Mouse (Mus musculus) stomach, embryonic 16.5 days (tissue): Measurements from ENCODE around the gene Mapkbp1. TPM values are rescaled to one million over a fixed set of nuclear protein-coding genes. Genes with fewer than 3 reads are reported as not detected.

ENCODE experiments used
- ATAC-seq: fragments of 200-750 bp; cut with Nextera tagmentation; 2 replicates; pipeline ENCODE4 v1.8.0; 2017; ENCODE audit warnings: moderate number of reproducible peaks, moderate TSS enrichment; ENCODE audit not compliant: insufficient read depth, low FRiP score
- H3K27ac ChIP-seq: fragments of 300-500 bp; sonication (generic); 2 replicates; pipeline ENCODE4 v1.5.1; 2014; ENCODE audit warnings: low read length
- H3K27me3 ChIP-seq: fragments of 300-500 bp; sonication (generic); 2 replicates; pipeline ENCODE4 v1.6.1; 2014; ENCODE audit warnings: low read length, control low read depth, mixed read lengths; ENCODE audit not compliant: control insufficient read depth, insufficient read depth
- H3K36me3 ChIP-seq: fragments of 300-500 bp; sonication (generic); 2 replicates; pipeline ENCODE4 v1.6.1; 2014; ENCODE audit warnings: low read length; ENCODE audit not compliant: control insufficient read depth, insufficient read depth
- H3K4me1 ChIP-seq: fragments of 300-500 bp; sonication (generic); 2 replicates; pipeline ENCODE4 v1.6.1; 2014; ENCODE audit warnings: low read length, control low read depth, mixed read lengths; ENCODE audit not compliant: control insufficient read depth, insufficient read depth
- H3K4me2 ChIP-seq: fragments of 300-500 bp; sonication (generic); 2 replicates; pipeline ENCODE4 v1.6.1; 2014; ENCODE audit warnings: low read depth, low read length, mixed read lengths
- H3K4me3 ChIP-seq: fragments of 300-500 bp; sonication (generic); replicated peaks from 2 replicates; pipeline ENCODE4 v1.5.1; 2014; ENCODE audit warnings: mild to moderate bottlenecking, low read length
- H3K9ac ChIP-seq: fragments of 300-500 bp; sonication (generic); 2 replicates; pipeline ENCODE4 v1.6.1; 2014; ENCODE audit warnings: low read length
- H3K9me3 ChIP-seq: fragments of 300-500 bp; sonication (generic); replicated peaks from 2 replicates; pipeline ENCODE4 v1.6.1; 2016; ENCODE audit warnings: low read length, control low read depth; ENCODE audit not compliant: control insufficient read depth
- WGBS: fragments of 180-500 bp; shearing (Covaris S2); extraction: QIAGEN DNeasy Blood & Tissue Kit; methylation state at CpG from one replicate; pipeline ENCODE4 v1.1.7; 2014; 5-methylcytosine and 5-hydroxymethylcytosine counted together
- polyA plus RNA-seq: library from polyadenylated mRNA; unstranded; fragments of >200 nt; fragmentation: Nextera tagmentation; extraction: Ambion mirVana; gene quantifications from 2 replicates; pipeline ENCODE4 v1.2.1, GENCODE M21; 2015

Mapkbp1 gene
- polyA plus RNA-seq, 1 experiment from 2014 or later, result 2.6 TPM

DNA sequence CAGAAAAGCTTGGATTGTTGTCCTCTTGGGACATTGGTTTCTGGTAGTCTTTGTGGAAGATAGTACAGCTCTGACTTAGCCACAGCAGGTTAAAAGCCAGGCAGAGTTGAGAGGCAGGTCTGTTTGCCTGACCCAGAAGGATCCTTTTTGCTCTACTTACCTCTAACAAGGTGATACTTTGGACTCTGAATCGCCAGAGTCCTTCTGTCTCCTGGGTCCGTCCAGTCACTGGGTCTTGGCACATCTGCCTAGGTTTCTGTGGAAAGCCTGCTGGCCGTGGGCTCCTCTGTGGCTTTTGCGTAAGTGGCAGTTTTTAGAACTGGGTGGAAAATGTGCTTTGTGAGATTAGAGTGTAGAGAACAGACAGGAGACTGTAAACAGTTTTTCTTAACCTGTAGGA, 16.5 kb downstream of the Mapkbp1 start:
- H3K9ac ChIP-seq, result no peak overlapping the region
- no peaks in the 10 kb centered on the region for H3K36me3 ChIP-seq
- 82% methylated on average over 4 of the region's 4 CpGs for WGBS
- H3K9me3 ChIP-seq, result no peaks in the 10 kb centered on the region
- H3K27ac ChIP-seq, result no peak overlapping the region
- no peaks in the 10 kb centered on the region for H3K27me3 ChIP-seq
- no peak overlapping the region for H3K4me2 ChIP-seq
- no peaks in the 10 kb centered on the region for H3K4me1 ChIP-seq
- ATAC-seq, result no peak
- H3K4me3 ChIP-seq, result no peak overlapping the region

DNA sequence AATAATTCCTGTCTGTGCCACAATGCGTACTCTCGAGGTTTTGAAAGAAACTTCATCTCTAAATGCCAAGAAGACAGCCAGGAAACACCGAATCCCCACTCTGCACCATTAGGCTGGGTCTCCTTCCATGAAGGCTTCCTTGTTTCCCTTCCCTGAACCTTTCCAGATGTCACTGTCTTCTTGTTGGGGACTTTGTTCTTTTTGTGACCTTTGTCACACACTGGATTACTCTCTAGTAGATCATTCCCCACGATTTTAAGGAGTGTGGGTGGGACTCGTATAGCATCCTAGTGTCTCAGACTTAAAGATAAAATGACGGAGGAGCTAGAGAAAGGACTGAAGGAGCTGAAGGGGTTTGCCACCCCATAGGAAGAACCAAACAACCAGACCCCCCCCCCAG, 18.4 kb downstream of the Mapkbp1 start:
- H3K27ac ChIP-seq, result no peak overlapping the region
- no peak overlapping the region for H3K9ac ChIP-seq

DNA sequence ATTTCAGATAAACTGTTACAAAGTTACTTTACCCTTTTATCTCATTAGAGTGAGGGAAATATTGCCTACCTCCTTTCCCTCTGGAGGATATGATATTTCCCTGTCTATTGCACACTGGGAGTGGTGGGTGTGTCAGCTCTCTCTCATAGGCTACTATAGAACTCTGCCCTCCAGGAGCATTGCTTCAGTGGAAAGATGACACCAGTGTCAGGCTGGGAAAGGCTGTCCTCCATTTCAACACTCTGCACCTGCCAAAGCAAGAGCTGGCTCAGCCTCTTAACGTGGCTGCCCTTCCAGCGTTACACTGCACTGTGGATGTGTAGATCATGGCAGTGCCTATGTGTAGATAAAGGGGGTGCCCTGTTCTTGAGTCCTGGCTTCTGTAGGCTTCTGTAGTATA, 19.9 kb downstream of the Mapkbp1 start:
- 76% methylated on average over 2 of the region's 2 CpGs for WGBS
- Histone ChIP-seq H3K4me2 (no peak overlapping the region), H3K9ac (no peak overlapping the region), H3K27ac (no peak overlapping the region), H3K36me3 (no peaks in the 10 kb centered on the region), H3K4me3 (no peak overlapping the region), H3K4me1 (peaks cover 16% of the 10 kb centered on the region), H3K27me3 (no peaks in the 10 kb centered on the region), H3K9me3 (no peaks in the 10 kb centered on the region)
- ATAC-seq, result no peak

More for the DNA sequence above, 18.4 kb downstream of the Mapkbp1 start:
- Histone ChIP-seq H3K4me1 (peaks cover 11% of the 10 kb centered on the region), H3K4me3 (no peak overlapping the region), H3K4me2 (no peak overlapping the region), H3K27me3 (no peaks in the 10 kb centered on the region), H3K36me3 (no peaks in the 10 kb centered on the region), H3K9me3 (no peaks in the 10 kb centered on the region)
- ATAC-seq, result no peak
- WGBS, result 80% methylated on average over 6 of the region's 6 CpGs

DNA sequence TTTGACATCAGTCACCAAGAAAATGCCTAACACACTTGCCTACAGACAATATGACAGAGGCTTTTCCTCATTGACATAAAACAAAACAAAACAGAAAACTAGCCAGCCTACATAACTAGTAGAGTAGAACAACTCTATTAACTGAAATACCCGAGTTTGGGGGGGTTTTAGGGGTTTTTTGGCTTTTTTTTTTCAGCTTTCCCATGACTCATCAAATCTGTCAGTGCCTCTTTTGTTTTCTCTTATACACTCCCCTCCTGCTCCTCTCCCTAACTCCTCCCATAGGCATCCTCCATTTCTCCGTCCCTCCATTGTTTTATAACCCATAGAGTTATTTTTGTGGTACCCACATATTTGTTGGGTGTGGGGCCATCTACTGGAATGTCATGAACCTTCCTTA, 21.0 kb downstream of the Mapkbp1 start:
- H3K4me2 ChIP-seq, result no peak overlapping the region
- no peak overlapping the region for H3K27ac ChIP-seq
- H3K4me3 ChIP-seq, result no peak overlapping the region
- H3K27me3 ChIP-seq, result no peaks in the 10 kb centered on the region
- H3K9me3 ChIP-seq, result no peaks in the 10 kb centered on the region
- H3K36me3 ChIP-seq, result no peaks in the 10 kb centered on the region
- ATAC-seq, result no peak
- H3K9ac ChIP-seq, result no peak overlapping the region
- WGBS, result 64% methylated on average over 2 of the region's 2 CpGs
- H3K4me1 ChIP-seq, result peaks cover 16% of the 10 kb centered on the region

DNA sequence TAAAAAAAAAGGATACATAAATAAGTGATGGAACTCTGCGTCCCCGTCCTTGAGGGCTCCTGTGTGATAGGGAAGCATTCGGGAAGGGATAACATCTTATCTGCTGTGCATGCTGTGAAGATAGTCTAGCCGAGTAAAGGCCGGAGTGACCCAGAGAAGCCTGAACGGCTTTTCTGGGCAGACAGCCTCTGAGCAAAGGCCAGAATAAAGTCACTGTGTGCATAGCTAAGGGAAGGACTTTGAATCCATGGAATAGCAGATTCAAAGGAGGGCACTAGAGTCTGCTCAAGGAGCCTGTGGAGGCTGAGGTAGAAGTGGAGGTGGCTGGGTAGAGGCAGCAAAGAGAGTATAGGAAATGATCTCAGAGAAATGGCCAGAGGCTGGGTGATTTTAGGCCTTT, 22.3 kb downstream of the Mapkbp1 start:
- Histone ChIP-seq H3K9me3 (no peaks in the 10 kb centered on the region), H3K27ac (peak overlapping the region; percentile 88), H3K4me1 (peaks cover 16% of the 10 kb centered on the region), H3K36me3 (no peaks in the 10 kb centered on the region), H3K4me2 (no peak overlapping the region), H3K4me3 (no peak overlapping the region), H3K9ac (no peak overlapping the region; the same call in 1 of the 2 replicates), H3K27me3 (no peaks in the 10 kb centered on the region)
- ATAC-seq, result no peak
- WGBS, result 73% methylated on average over 6 of the region's 6 CpGs

DNA sequence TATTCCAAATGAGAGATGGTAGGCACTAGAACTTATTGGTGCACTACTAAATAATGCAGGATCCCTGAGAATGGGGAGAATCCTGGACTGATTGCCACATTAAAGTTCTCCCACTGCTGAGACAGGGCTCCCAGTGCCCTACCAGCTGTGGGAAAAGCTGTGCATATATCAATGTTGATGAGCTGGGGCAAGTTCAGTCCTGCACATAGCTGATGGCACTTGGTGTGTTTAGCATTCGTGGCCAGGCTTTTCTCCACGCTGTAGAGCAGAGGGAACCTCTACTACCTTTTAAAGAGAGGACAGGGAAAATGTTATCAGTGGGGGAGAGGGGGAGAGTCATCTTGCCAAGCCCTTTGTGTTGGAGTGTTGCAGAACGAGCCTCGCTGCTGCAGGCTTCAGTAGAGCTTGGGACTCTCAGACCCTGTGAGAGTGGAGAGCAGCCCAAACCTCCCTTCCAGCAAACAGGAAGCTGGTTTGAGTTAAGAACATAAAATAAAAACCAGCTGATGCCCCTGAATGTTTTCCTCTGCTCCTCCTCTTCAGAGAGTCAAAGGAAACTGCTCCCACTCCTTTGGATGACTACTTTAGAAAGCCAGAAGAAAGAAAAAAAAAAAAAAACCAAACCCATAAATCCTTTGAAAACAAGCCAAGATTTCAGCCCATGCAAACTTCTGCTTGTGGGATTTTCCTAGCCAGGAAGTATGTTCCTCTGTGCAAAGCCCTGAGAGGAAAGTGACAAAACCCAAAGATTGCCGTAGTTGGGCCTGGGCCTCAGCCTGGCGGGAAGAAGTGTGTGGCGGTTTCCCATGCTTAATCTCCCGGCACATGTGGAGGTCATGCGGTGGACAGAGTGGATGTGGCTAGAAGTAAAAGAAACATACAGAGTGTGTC, 23.1 kb downstream of the Mapkbp1 start:
- ATAC-seq, result no peak
- H3K9ac ChIP-seq, result peak overlapping the region; percentile 51; the same call in 1 of the 2 replicates
- 0 out of 2 replicates have a peak overlapping the region, but pooled peaks have one; percentile 11 for H3K4me2 ChIP-seq
- H3K36me3 ChIP-seq, result no peaks in the 10 kb centered on the region
- H3K27me3 ChIP-seq, result no peaks in the 10 kb centered on the region
- peak overlapping the region; percentile 88 for H3K27ac ChIP-seq
- peaks cover 16% of the 10 kb centered on the region for H3K4me1 ChIP-seq
- WGBS, result 40% methylated on average over 9 of the region's 9 CpGs
- no peaks in the 10 kb centered on the region for H3K9me3 ChIP-seq
- no peak overlapping the region for H3K4me3 ChIP-seq

DNA sequence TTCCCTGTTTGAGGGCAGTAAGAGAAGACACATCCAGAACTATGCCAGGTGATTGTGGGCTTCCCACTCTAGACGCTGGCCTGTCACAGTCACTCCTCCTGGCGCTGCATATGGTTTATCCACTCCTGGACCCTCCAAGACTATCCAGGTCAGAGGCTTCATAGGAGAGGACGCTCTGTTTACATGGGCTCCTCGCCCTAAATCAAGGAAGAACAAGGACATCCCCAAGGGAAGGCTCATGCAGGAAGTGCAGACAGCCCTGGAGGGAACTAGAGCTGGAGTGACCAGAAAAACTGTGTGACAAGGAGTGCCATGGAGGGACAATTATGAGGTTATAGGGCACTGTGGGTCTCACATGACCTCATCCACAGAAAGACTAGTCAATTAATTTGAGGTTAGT, 24.9 kb downstream of the Mapkbp1 start:
- no peaks in the 10 kb centered on the region for H3K9me3 ChIP-seq
- WGBS, result 84% methylated on average over 4 of the region's 4 CpGs
- H3K4me3 ChIP-seq, result no peak overlapping the region
- no peak overlapping the region for H3K4me2 ChIP-seq
- H3K36me3 ChIP-seq, result no peaks in the 10 kb centered on the region
- H3K9ac ChIP-seq, result no peak overlapping the region
- H3K27ac ChIP-seq, result no peak overlapping the region
- H3K4me1 ChIP-seq, result peaks cover 16% of the 10 kb centered on the region
- no peak for ATAC-seq
- H3K27me3 ChIP-seq, result no peaks in the 10 kb centered on the region

DNA sequence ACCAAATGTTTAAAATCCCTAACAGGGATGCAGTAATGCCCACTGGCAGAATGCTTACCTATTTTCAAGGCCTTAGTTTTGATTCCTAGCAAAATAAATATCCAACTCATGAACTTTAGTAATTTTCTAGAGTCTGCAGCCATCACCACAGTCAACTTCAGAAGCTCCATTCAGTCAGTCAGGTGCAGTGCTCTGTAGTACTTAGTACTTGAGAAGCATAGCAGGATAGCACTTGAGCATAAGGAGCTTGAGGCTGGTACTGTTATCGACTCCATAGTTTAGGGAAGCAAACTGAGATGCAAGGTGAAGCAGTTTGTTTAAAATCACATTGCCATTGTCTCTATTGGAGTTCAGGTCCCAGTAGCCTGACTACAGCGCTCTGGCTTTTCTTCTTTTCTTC, 27.2 kb downstream of the Mapkbp1 start:
- Histone ChIP-seq H3K27ac (no peak overlapping the region), H3K9ac (no peak overlapping the region), H3K4me1 (peaks cover 16% of the 10 kb centered on the region), H3K4me2 (no peak overlapping the region), H3K27me3 (no peaks in the 10 kb centered on the region), H3K4me3 (no peak overlapping the region), H3K9me3 (no peaks in the 10 kb centered on the region), H3K36me3 (no peaks in the 10 kb centered on the region)
- no peak for ATAC-seq
- 93% methylated on average over 2 of the region's 2 CpGs for WGBS

DNA sequence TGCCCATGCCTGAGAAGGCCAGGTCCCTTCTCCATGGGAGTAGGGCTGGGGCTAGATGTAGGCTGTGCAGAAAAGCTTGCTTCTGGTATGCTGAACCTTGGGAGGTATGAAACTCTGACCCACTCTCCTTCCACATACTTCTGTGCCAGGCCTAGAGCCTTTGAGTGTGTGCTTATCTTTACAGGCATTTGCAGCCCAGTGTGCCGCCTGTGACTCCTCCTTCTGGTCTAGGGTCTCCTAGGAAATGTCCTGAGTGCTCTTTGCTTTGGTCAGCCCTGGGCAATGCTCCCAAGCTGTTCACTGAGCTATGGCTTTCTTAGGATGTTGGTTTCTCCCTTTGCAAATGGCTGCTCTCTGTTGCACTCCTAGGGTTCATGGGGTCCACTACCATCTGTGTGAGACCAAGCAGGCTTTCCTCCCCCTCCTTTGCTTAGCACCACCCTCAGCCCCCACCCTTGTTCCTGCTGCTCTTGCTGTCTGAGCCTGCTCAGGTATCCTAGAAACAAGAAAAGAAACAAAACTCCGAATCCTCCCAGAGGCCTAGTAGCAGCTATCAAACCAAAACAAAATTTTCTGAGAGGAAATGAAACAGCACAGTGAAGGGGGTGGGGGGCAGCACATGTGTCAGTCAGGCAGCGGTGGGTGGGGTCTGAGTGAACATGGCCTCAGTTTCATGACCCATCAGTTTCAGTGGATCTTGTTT, 28.5 kb downstream of the Mapkbp1 start:
- WGBS, result 59% methylated on average over 3 of the region's 3 CpGs
- Histone ChIP-seq H3K4me3 (no peak overlapping the region), H3K36me3 (no peaks in the 10 kb centered on the region), H3K4me2 (no peak overlapping the region), H3K9me3 (no peaks in the 10 kb centered on the region), H3K27ac (no peak overlapping the region), H3K4me1 (peaks cover 4% of the 10 kb centered on the region), H3K27me3 (no peaks in the 10 kb centered on the region), H3K9ac (no peak overlapping the region)
- no peak for ATAC-seq
